Mouse (Mus musculus): ENCODE data around the gene Lap3.

DNA sequence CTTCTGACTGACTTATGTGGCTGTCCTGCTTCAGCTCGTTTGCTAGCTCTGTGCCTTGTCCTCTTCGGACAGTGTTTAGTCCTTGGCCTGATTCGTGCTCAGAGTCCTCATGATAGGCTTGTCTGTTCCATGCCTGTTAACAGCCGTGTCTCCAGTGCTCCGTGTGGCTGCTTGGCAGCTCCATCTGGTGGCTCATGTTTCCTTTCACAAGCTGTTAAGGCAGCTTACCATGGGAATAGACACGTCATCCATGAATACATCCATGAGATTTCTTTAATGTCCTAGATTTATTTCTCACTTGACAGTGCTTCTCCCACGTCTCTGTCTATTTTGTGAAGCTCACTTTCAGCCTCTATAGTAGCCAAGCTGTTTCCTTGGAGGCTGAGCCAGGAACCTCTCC is 16.9 kb downstream of the Lap3 start:
- no peak for TF ChIP-seq CTCF (IDR thresholded peaks at IDR 0.05; ENCODE audit: control insufficient read depth, insufficient read depth, insufficient replicate concordance, low read depth, low read length)
- no peak for TF ChIP-seq POLR2A (IDR thresholded peaks at IDR 0.05; ENCODE audit: control insufficient read depth, low read depth, low read length)
